Mouse (Mus musculus) stomach, postnatal 0 days (tissue): ENCODE measurements around the gene Eif2s2.
"Not testable (repeated sequence)": the region's sequence is repeated elsewhere in the genome, so short reads cannot be mapped to it uniquely, and the experiment has no call there.

Experiments
- CTCF ChIP-seq: IDR thresholded peaks from 2 replicates; pipeline ENCODE4 v1.5.1; 2016; ENCODE audit warnings: antibody characterized with exemption, low read depth, mild to moderate bottlenecking, moderate library complexity
- EP300 ChIP-seq: optimal IDR thresholded peaks from 2 replicates; pipeline ENCODE3; 2016; ENCODE audit warnings: antibody characterized with exemption

DNA sequence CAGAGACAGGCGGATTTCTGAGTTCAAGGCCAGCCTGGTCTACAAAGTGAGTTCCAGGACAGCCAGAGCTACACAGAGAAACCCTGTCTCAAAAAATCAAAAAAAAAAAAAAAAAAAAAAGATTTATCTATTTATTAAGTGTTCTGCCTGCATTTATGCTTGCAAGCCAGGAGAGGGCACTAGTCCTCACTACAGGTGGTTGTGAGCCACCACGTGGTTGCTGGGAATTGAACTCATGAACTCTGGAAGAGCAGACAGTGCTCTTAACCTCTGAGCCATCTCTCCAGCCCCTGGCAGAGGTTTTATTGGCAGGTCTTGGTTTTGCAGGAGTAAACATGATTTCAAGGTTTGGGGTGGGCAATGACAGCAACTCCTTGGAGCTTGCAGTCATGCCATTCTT is 15.5 kb upstream of the Eif2s2 start:
- TF ChIP-seq CTCF: peak; percentile 30
- TF ChIP-seq EP300: not testable (repeated sequence)
